In the genomic region with DNA sequence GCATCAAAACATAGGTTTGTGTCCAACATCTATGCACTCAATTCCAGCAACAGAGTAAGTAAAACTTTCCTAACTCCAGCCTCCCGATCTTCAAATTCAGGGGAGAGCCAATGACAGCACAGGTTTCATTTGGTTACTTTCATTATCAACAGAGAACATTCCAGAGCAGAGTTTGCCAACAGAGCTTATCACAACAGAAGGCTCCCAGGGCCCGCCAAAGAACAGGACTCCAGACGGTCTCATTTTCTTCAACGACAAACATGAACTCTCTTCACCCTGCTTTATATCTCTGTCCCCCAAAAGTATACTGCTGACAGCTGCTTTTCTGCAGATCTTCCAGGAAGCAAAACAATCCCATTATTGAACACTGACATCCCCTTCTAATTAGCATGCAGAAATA, we compare ENCODE assay signal across 15 mouse cellular contexts.
DNase-seq lines count a peak whose midpoint lies in the region; ATAC-seq and TF ChIP-seq lines count a peak whose summit lies in the region.
"Had no signal": no experiment of that assay in that cellular context is flagged by ENCODE, and none has a peak within 500 bp of the region (broad histone marks: within the 10 kb centered on the region; RNA-seq: fewer than 3 reads in every experiment).

No protein-coding gene starts in this region.

- TF ChIP-seq POLR2A in liver, adult 2 months (IDR thresholded peaks at IDR 0.05; ENCODE audit: extremely low read depth, insufficient read depth, low read length), result no peak

- H3K4me3 ChIP-seq in embryonic facial prominence, embryonic 12.5 days, result no peak overlapping the region
- H3K4me3 ChIP-seq in embryonic facial prominence, embryonic 10.5 days, result no peak overlapping the region
- H3K4me3 ChIP-seq in liver, adult 2 months (ENCODE audit: insufficient read depth, low read depth, low read length), result no peak overlapping the region
- H3K4me3 ChIP-seq in heart, embryonic 12.5 days, result no peak overlapping the region

- H3K9ac ChIP-seq in embryonic facial prominence, embryonic 12.5 days, result no peak overlapping the region
- no peak overlapping the region for H3K9ac ChIP-seq in liver, adult 2 months (ENCODE audit: low read depth, low read length)
- no peak overlapping the region for H3K9ac ChIP-seq in heart, embryonic 12.5 days
- H3K9ac ChIP-seq: liver, embryonic 14.5 days had no signal

- ATAC-seq in embryonic facial prominence, embryonic 12.5 days (ENCODE audit: insufficient number of reproducible peaks, insufficient read depth, low FRiP score, low TSS enrichment), result no peak
- no peak for ATAC-seq in heart, embryonic 12.5 days (ENCODE audit: insufficient number of reproducible peaks, low FRiP score)

- H3K79me2 ChIP-seq in liver, adult 2 months (ENCODE audit: control insufficient read depth, insufficient read depth, low read length), result peaks cover 10% of the 10 kb centered on the region; the same call in 1 of the 2 replicates

- 0 out of 2 replicates have a peak overlapping the region, but pooled peaks have one; percentile 24 for H3K27ac ChIP-seq in embryonic facial prominence, embryonic 12.5 days
- no peak overlapping the region for H3K27ac ChIP-seq in embryonic facial prominence, embryonic 10.5 days (replicated peaks)
- H3K27ac ChIP-seq in liver, adult 2 months (replicated peaks; ENCODE audit: insufficient read depth, low read depth, low read length), result no peak overlapping the region
- peak overlapping the region; percentile 51 for H3K27ac ChIP-seq in heart, embryonic 12.5 days (ENCODE audit: poor library complexity, severe bottlenecking)
- H3K27ac ChIP-seq: liver, embryonic 14.5 days had no signal

- H3K36me3 ChIP-seq in embryonic facial prominence, embryonic 12.5 days, result no peaks in the 10 kb centered on the region
- no peaks in the 10 kb centered on the region; the same call in 1 of the 2 replicates for H3K36me3 ChIP-seq in embryonic facial prominence, embryonic 10.5 days (replicated peaks)
- no peaks in the 10 kb centered on the region for H3K36me3 ChIP-seq in liver, adult 2 months (ENCODE audit: control insufficient read depth, insufficient read depth, low read length)
- H3K36me3 ChIP-seq in heart, embryonic 12.5 days, result no peaks in the 10 kb centered on the region

- TF ChIP-seq CTCF in liver, adult 2 months (IDR thresholded peaks at IDR 0.05; ENCODE audit: low read depth, low read length), result no peak

- no peaks in the 10 kb centered on the region for H3K9me3 ChIP-seq in embryonic facial prominence, embryonic 12.5 days
- H3K9me3 ChIP-seq in embryonic facial prominence, embryonic 10.5 days, result no peaks in the 10 kb centered on the region
- H3K9me3 ChIP-seq in heart, embryonic 12.5 days (replicated peaks), result no peaks in the 10 kb centered on the region

- no peaks in the 10 kb centered on the region for H3K27me3 ChIP-seq in embryonic facial prominence, embryonic 12.5 days
- H3K27me3 ChIP-seq in embryonic facial prominence, embryonic 10.5 days (replicated peaks; ENCODE audit: low read depth, poor library complexity, severe bottlenecking), result no peaks in the 10 kb centered on the region
- no peaks in the 10 kb centered on the region for H3K27me3 ChIP-seq in liver, adult 2 months (ENCODE audit: control insufficient read depth, insufficient read depth, low read length)
- no peaks in the 10 kb centered on the region for H3K27me3 ChIP-seq in heart, embryonic 12.5 days (replicated peaks)

- no peak overlapping the region for H3K4me2 ChIP-seq in embryonic facial prominence, embryonic 12.5 days (replicated peaks)
- peak overlapping the region; percentile 41 for H3K4me2 ChIP-seq in heart, embryonic 12.5 days
- H3K4me2 ChIP-seq: midbrain, embryonic 11.5 days had no signal

- 0 out of 2 replicates have a peak, but pooled peaks cover 6% of the 10 kb centered on the region for H3K4me1 ChIP-seq in embryonic facial prominence, embryonic 12.5 days
- H3K4me1 ChIP-seq in embryonic facial prominence, embryonic 10.5 days, result peaks cover 9% of the 10 kb centered on the region
- H3K4me1 ChIP-seq in liver, adult 2 months (ENCODE audit: control insufficient read depth, insufficient read depth, low read length), result no peaks in the 10 kb centered on the region
- peaks cover 21% of the 10 kb centered on the region for H3K4me1 ChIP-seq in heart, embryonic 12.5 days (replicated peaks)

- WGBS in embryonic facial prominence, embryonic 12.5 days, result 46% methylated on average over 4 of the region's 4 CpGs
- 56% methylated on average over 4 of the region's 4 CpGs for WGBS in embryonic facial prominence, embryonic 10.5 days
- 11% methylated on average over 4 of the region's 4 CpGs for WGBS in liver, adult 2 months
- 7% methylated on average over 4 of the region's 4 CpGs for WGBS in heart, embryonic 12.5 days

- DNase-seq in embryonic facial prominence, embryonic 10.5 days (ENCODE audit: low spot score), result no peak
- DNase-seq in liver, adult 2 months (ENCODE audit: extremely low read depth, low read depth, low spot score), result peak; percentile 62
- DNase-seq in liver (no peak), MN1 (ENCODE audit: low spot score) (no peak)
- DNase-seq in lung, postnatal 36 days, result peak; percentile 68
- no peak for DNase-seq in cerebellum, postnatal 4 days (ENCODE audit: low spot score in 2 of 2)
- DNase-seq: B cell, adult 2 months; cerebellum, postnatal 36 days; gastrocnemius, postnatal 14 days; spleen, adult 18-20 months; thymus, adult 18-20 months had no signal

Comparison
In these comparisons a context has a peak if more than half of its experiments do, and no peak if none do; other contexts are left out.
1. H3K27ac ChIP-seq: peak in embryonic facial prominence, embryonic 12.5 days (single experiment) and heart, embryonic 12.5 days (single experiment); none in embryonic facial prominence, embryonic 10.5 days (single experiment) and liver, adult 2 months (single experiment).
2. DNase-seq: peak in liver, adult 2 months (single experiment) and lung, postnatal 36 days (single experiment); none in embryonic facial prominence, embryonic 10.5 days (single experiment), liver (single experiment), MN1 (single experiment) and cerebellum, postnatal 4 days (0 of 2).